Comparison of ENCODE assay signal across 22 mouse cellular contexts in genomic region chrX:102175538-102176287, GRCm38 (mm10). TPM values are rescaled to one million over a fixed set of nuclear protein-coding genes. Genes with fewer than 3 reads are reported as not detected.
DNase-seq lines count a peak whose midpoint lies in the region; ATAC-seq and TF ChIP-seq lines count a peak whose summit lies in the region.
"Had no signal": no experiment of that assay in that cellular context is flagged by ENCODE, and none has a peak within 500 bp of the region (broad histone marks: within the 10 kb centered on the region; RNA-seq: fewer than 3 reads in every experiment).

No protein-coding gene starts in this region.

- H3K4me3 ChIP-seq in liver, embryonic 11.5 days (ENCODE audit: low read depth, low read length), result no peak overlapping the region
- no peak overlapping the region for H3K4me3 ChIP-seq in liver, postnatal 0 days (ENCODE audit: low read depth, low read length)
- H3K4me3 ChIP-seq in liver, embryonic 12.5 days, result no peak overlapping the region
- no peak overlapping the region for H3K4me3 ChIP-seq in liver, embryonic 13.5 days (replicated peaks)
- H3K4me3 ChIP-seq: embryonic facial prominence, embryonic 15.5 days; erythroblast, embryonic 14.5 days; forebrain, embryonic 10.5 days; gastrocnemius, adult 2 months; heart, embryonic 12.5 days; hindbrain, embryonic 15.5 days had no signal

- no peak for TF ChIP-seq CTCF in liver, postnatal 0 days (IDR thresholded peaks at IDR 0.05; ENCODE audit: low read depth)

- H3K36me3 ChIP-seq in liver, embryonic 11.5 days (ENCODE audit: control insufficient read depth, insufficient read depth, low read length), result no peaks in the 10 kb centered on the region
- no peaks in the 10 kb centered on the region for H3K36me3 ChIP-seq in liver, postnatal 0 days (replicated peaks; ENCODE audit: insufficient read depth, low read length)
- H3K36me3 ChIP-seq in liver, embryonic 12.5 days, result no peaks in the 10 kb centered on the region
- no peaks in the 10 kb centered on the region for H3K36me3 ChIP-seq in liver, embryonic 13.5 days
- H3K36me3 ChIP-seq: embryonic facial prominence, embryonic 15.5 days; forebrain, embryonic 10.5 days; heart, embryonic 12.5 days; hindbrain, embryonic 15.5 days had no signal

- H3K27me3 ChIP-seq in liver, embryonic 11.5 days (replicated peaks; ENCODE audit: control insufficient read depth, insufficient read depth, low read length), result peaks cover 3% of the 10 kb centered on the region; the same call in 1 of the 2 replicates
- H3K27me3 ChIP-seq in liver, postnatal 0 days (ENCODE audit: insufficient read depth, low read length), result no peaks in the 10 kb centered on the region
- peaks cover 6% of the 10 kb centered on the region; the same call in 1 of the 2 replicates for H3K27me3 ChIP-seq in liver, embryonic 12.5 days (replicated peaks)
- no peaks in the 10 kb centered on the region for H3K27me3 ChIP-seq in liver, embryonic 13.5 days
- H3K27me3 ChIP-seq: hindbrain, embryonic 15.5 days had no signal

- no peaks in the 10 kb centered on the region for H3K9me3 ChIP-seq in liver, embryonic 11.5 days (ENCODE audit: control insufficient read depth, low read length)
- no peaks in the 10 kb centered on the region for H3K9me3 ChIP-seq in liver, postnatal 0 days (ENCODE audit: low read length)
- H3K9me3 ChIP-seq in liver, embryonic 12.5 days (replicated peaks), result no peaks in the 10 kb centered on the region
- no peaks in the 10 kb centered on the region for H3K9me3 ChIP-seq in liver, embryonic 13.5 days (replicated peaks)
- H3K9me3 ChIP-seq: embryonic facial prominence, embryonic 15.5 days; forebrain, embryonic 10.5 days; G1E; heart, embryonic 12.5 days; hindbrain, embryonic 15.5 days had no signal

- H3K4me1 ChIP-seq in liver, embryonic 11.5 days (replicated peaks; ENCODE audit: control insufficient read depth, insufficient read depth, low read length), result no peaks in the 10 kb centered on the region; the same call in 1 of the 2 replicates
- H3K4me1 ChIP-seq in liver, postnatal 0 days (ENCODE audit: insufficient read depth), result no peaks in the 10 kb centered on the region
- H3K4me1 ChIP-seq in liver, embryonic 12.5 days, result peaks cover 8% of the 10 kb centered on the region
- peaks cover 11% of the 10 kb centered on the region for H3K4me1 ChIP-seq in liver, embryonic 13.5 days (replicated peaks)
- H3K4me1 ChIP-seq: heart, embryonic 12.5 days; hindbrain, embryonic 15.5 days had no signal

- TF ChIP-seq EP300 in liver, postnatal 0 days (IDR thresholded peaks at IDR 0.05; ENCODE audit: low read depth), result no peak

- WGBS in liver, embryonic 11.5 days, result 77% methylated on average over 5 of the region's 5 CpGs
- whole genome bisulfite sequencing in liver, postnatal 0 days (ENCODE audit: insufficient replicate concordance), result 83% methylated on average over 5 of the region's 5 CpGs
- WGBS in liver, embryonic 12.5 days (ENCODE audit: insufficient replicate concordance), result 78% methylated on average over 5 of the region's 5 CpGs
- WGBS in liver, embryonic 13.5 days (ENCODE audit: insufficient replicate concordance), result 73% methylated on average over 5 of the region's 5 CpGs

- no peak overlapping the region for H3K27ac ChIP-seq in liver, embryonic 11.5 days (ENCODE audit: low read depth, low read length)
- no peak overlapping the region for H3K27ac ChIP-seq in liver, postnatal 0 days (ENCODE audit: low read depth)
- no peak overlapping the region for H3K27ac ChIP-seq in liver, embryonic 12.5 days
- H3K27ac ChIP-seq in liver, embryonic 13.5 days, result no peak overlapping the region
- H3K27ac ChIP-seq: embryonic facial prominence, embryonic 15.5 days; forebrain, embryonic 10.5 days; gastrocnemius, adult 2 months; hindbrain, embryonic 15.5 days had no signal

- no peak for DNase-seq in liver, embryonic 11.5 days (ENCODE audit: low spot score)
- DNase-seq in liver, postnatal 0 days, result no peak
- no peak for DNase-seq in liver, embryonic 13.5 days
- DNase-seq in lung, postnatal 36 days, result peak; percentile 30
- no peak for DNase-seq in adrenal gland, adult (ENCODE audit: inconsistent age in 2 of 2, low spot score in 1 of 2)
- DNase-seq in heart, postnatal 14 days, result no peak
- DNase-seq: adrenal gland, postnatal 14 days; cerebellum, adult 18-20 months; cerebellum, postnatal 10 days; embryo, embryonic 11 days; gastrocnemius, adult 2 months; gastrocnemius, postnatal 25 days; heart, postnatal 36 days had no signal

- no peak overlapping the region for H3K9ac ChIP-seq in liver, embryonic 11.5 days (ENCODE audit: low read depth, low read length)
- H3K9ac ChIP-seq in liver, postnatal 0 days (replicated peaks), result no peak overlapping the region
- no peak overlapping the region for H3K9ac ChIP-seq in liver, embryonic 12.5 days
- no peak overlapping the region for H3K9ac ChIP-seq in liver, embryonic 13.5 days
- H3K9ac ChIP-seq: embryonic facial prominence, embryonic 15.5 days; heart, embryonic 12.5 days; hindbrain, embryonic 15.5 days had no signal

- peak; percentile 62; the same call in 1 of the 2 replicates for ATAC-seq in liver, embryonic 11.5 days (replicated peaks; ENCODE audit: low FRiP score)
- no peak for ATAC-seq in liver, postnatal 0 days
- ATAC-seq in liver, embryonic 12.5 days, result peak; percentile 57; the same call in 1 of the 2 replicates
- ATAC-seq in liver, embryonic 13.5 days (ENCODE audit: low read depth), result peak; percentile 68; the same call in 1 of the 2 replicates
- ATAC-seq: CD4-positive, CD25-positive, alpha-beta regulatory T cell, adult 4 months; forebrain, embryonic 14.5 days had no signal

- intact Hi-C loops in heart, postnatal 14 days (cut with DNase I), result no loop called here

- no peak overlapping the region for H3K4me2 ChIP-seq in liver, embryonic 11.5 days
- no peak overlapping the region for H3K4me2 ChIP-seq in liver, postnatal 0 days (ENCODE audit: low read depth, low read length)
- no peak overlapping the region for H3K4me2 ChIP-seq in liver, embryonic 12.5 days
- H3K4me2 ChIP-seq in liver, embryonic 13.5 days, result no peak overlapping the region
- H3K4me2 ChIP-seq: embryonic facial prominence, embryonic 15.5 days; heart, embryonic 12.5 days; hindbrain, embryonic 15.5 days had no signal

RNA-seq across cellular contexts. Expression of gene Rps4x, which starts 13.5 kb away (rescaled TPM):
- polyA plus RNA-seq in liver, embryonic 11.5 days (2014; fragmentation: Nextera tagmentation; extraction: Ambion mirVana), result 920 and 973 TPM in 2 replicates
- polyA plus RNA-seq in liver, postnatal 0 days (2015; fragmentation: Nextera tagmentation; extraction: Ambion mirVana), result 413 and 415 TPM in 2 replicates
- 627 and 649 TPM in 2 replicates for polyA plus RNA-seq in liver, embryonic 12.5 days (2016; fragmentation: Nextera tagmentation; extraction: Ambion mirVana)
- polyA plus RNA-seq in liver, embryonic 13.5 days (2015; fragmentation: Nextera tagmentation; extraction: Ambion mirVana), result 623 and 645 TPM in 2 replicates
- 100 to 1,000 TPM; 608 to 817 TPM for total RNA-seq in heart, postnatal 14 days (2021)

RNA-seq across cellular contexts. Expression of gene Ercc6l, which starts 18.8 kb away (rescaled TPM):
- 20.9 and 23.8 TPM in 2 replicates for polyA plus RNA-seq in liver, embryonic 11.5 days (2014; fragmentation: Nextera tagmentation; extraction: Ambion mirVana)
- polyA plus RNA-seq in liver, postnatal 0 days (2015; fragmentation: Nextera tagmentation; extraction: Ambion mirVana), result 2.5 and 3.2 TPM in 2 replicates
- 16.1 and 17.0 TPM in 2 replicates for polyA plus RNA-seq in liver, embryonic 12.5 days (2016; fragmentation: Nextera tagmentation; extraction: Ambion mirVana)
- polyA plus RNA-seq in liver, embryonic 13.5 days (2015; fragmentation: Nextera tagmentation; extraction: Ambion mirVana), result 11.9 and 16.2 TPM in 2 replicates
- total RNA-seq in heart, postnatal 14 days (2021), result 1 to 10 TPM in 1 of 2 experiments, under 1 TPM in 1; 0.74 to 1.4 TPM

RNA-seq across cellular contexts. Expression of gene Pin4, which starts 56.5 kb away (rescaled TPM):
- 75.7 and 82.0 TPM in 2 replicates for polyA plus RNA-seq in liver, embryonic 11.5 days (2014; fragmentation: Nextera tagmentation; extraction: Ambion mirVana)
- 37.4 and 40.5 TPM in 2 replicates for polyA plus RNA-seq in liver, postnatal 0 days (2015; fragmentation: Nextera tagmentation; extraction: Ambion mirVana)
- polyA plus RNA-seq in liver, embryonic 12.5 days (2016; fragmentation: Nextera tagmentation; extraction: Ambion mirVana), result 52.7 and 65.9 TPM in 2 replicates
- polyA plus RNA-seq in liver, embryonic 13.5 days (2015; fragmentation: Nextera tagmentation; extraction: Ambion mirVana), result 51.4 and 58.1 TPM in 2 replicates
- total RNA-seq in heart, postnatal 14 days (2021), result 10 to 100 TPM; 15.3 to 28.4 TPM
